Mouse (Mus musculus) stomach, embryonic 14.5 days (tissue): ENCODE measurements around the gene Tmem221. TPM values are rescaled to one million over a fixed set of nuclear protein-coding genes. Genes with fewer than 3 reads are reported as not detected.

Source experiments
- ATAC-seq: fragments of 200-750 bp; cut with Nextera tagmentation; 2 replicates; pipeline ENCODE4 v1.8.0; 2017; ENCODE audit warnings: low read depth, moderate TSS enrichment; ENCODE audit not compliant: insufficient number of reproducible peaks, insufficient read depth, low FRiP score
- H3K27ac ChIP-seq: fragments of 300-500 bp; sonication (generic); 2 replicates; pipeline ENCODE4 v1.5.1; 2014; ENCODE audit warnings: mild to moderate bottlenecking, low read length, moderate library complexity, mixed read lengths
- H3K27me3 ChIP-seq: fragments of 300-500 bp; sonication (generic); 2 replicates; pipeline ENCODE4 v1.6.1; 2014; ENCODE audit warnings: low read length, control low read depth, mixed read lengths; ENCODE audit not compliant: control insufficient read depth, insufficient read depth
- H3K36me3 ChIP-seq: fragments of 300-500 bp; sonication (generic); 2 replicates; pipeline ENCODE4 v1.6.1; 2014; ENCODE audit warnings: mild to moderate bottlenecking, control low read depth, low read length, moderate library complexity, mixed read lengths; ENCODE audit not compliant: control insufficient read depth, insufficient read depth
- H3K4me1 ChIP-seq: fragments of 300-500 bp; sonication (generic); 2 replicates; pipeline ENCODE4 v1.6.1; 2014; ENCODE audit warnings: low read length, control low read depth, mixed read lengths; ENCODE audit not compliant: control insufficient read depth, insufficient read depth
- H3K4me2 ChIP-seq: fragments of 300-500 bp; sonication (generic); replicated peaks from 2 replicates; pipeline ENCODE4 v1.6.1; 2014; ENCODE audit warnings: low read depth, low read length, control low read depth
- H3K4me3 ChIP-seq: fragments of 300-500 bp; sonication (generic); 2 replicates; pipeline ENCODE4 v1.5.1; 2014; ENCODE audit warnings: low read depth, low read length, control low read depth
- H3K9ac ChIP-seq: fragments of 300-500 bp; sonication (generic); replicated peaks from 2 replicates; pipeline ENCODE4 v1.6.1; 2014; ENCODE audit warnings: low read depth, mild to moderate bottlenecking, control low read depth, low read length, moderate library complexity, mixed read lengths
- H3K9me3 ChIP-seq: fragments of 300-500 bp; sonication (generic); 2 replicates; pipeline ENCODE4 v1.6.1; 2016; ENCODE audit warnings: low read depth, low read length, control low read depth; ENCODE audit not compliant: control insufficient read depth
- WGBS: fragments of 180-500 bp; shearing (Covaris S2); extraction: QIAGEN DNeasy Blood & Tissue Kit; methylation state at CpG from one replicate; pipeline ENCODE4 v1.1.7; 2014; 5-methylcytosine and 5-hydroxymethylcytosine counted together
- polyA plus RNA-seq: library from polyadenylated mRNA; unstranded; fragments of >200 nt; fragmentation: Nextera tagmentation; extraction: Ambion mirVana; gene quantifications from 2 replicates; pipeline ENCODE4 v1.2.1, GENCODE M21; 2014

Tmem221 gene
- polyA plus RNA-seq, 1 experiment from 2014 or later, result 1.4 TPM

DNA sequence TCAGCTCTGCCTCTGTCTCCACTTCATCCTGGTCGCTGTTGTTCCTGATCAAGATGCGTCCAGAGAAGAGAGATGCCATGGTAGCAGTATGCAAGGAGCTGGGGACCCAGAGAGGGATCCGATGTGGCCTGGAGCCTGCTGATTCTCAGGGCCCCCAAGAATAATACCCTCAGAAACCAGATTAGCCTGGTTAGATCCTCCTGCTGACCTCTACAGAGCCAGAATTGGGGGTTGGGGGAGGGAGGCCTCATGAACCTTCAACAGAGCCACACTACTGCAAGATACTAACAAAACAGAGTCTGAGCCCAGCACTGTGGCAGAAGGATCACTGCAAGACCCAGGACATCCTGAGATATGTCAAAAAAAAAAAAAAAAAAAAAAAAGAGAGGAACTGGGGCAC lies 7.8 kb upstream of the Tmem221 start, which contains the start of gene Nxnl1:
Gene Nxnl1 (minus strand): TSS at position 101 of the 400 bp plus-strand sequence.
- Histone ChIP-seq H3K27me3 (0 out of 2 replicates have a peak, but pooled peaks cover 7% of the 10 kb centered on the region), H3K9me3 (0 out of 2 replicates have a peak, but pooled peaks cover 2% of the 10 kb centered on the region), H3K4me3 (no peak within 1 kb of the TSS), H3K4me1 (peaks cover 19% of the 10 kb centered on the region), H3K9ac (no peak within 1 kb of the TSS), H3K4me2 (no peak within 1 kb of the TSS), H3K36me3 (no peaks in the 10 kb centered on the region), H3K27ac (no peak within 1 kb of the TSS)
- no peak for ATAC-seq
- 74% methylated on average over 3 of the region's 3 CpGs for WGBS

DNA sequence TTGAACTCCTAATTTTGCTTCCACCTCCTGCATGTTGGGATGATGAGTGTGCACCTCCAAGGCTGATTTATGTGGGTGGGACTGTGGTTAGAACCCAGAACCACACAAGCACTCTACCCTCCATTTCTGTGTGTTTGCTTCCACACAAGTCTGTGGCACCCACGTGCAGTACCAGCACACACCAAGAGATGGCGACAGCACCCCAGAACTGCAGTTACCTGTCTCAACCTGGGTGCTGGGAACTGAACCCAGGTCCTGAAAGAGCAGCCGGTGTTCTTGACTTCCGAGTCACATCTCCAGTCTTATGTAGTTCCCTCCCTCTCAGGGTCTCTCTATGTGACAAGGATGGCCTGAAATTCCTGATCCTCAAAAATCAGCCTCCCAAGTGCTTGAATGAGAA lies 5.3 kb upstream of the Tmem221 start:
- no peak overlapping the region for H3K4me2 ChIP-seq
- H3K4me3 ChIP-seq, result no peak overlapping the region
- H3K9me3 ChIP-seq, result 0 out of 2 replicates have a peak, but pooled peaks cover 2% of the 10 kb centered on the region
- 0 out of 2 replicates have a peak, but pooled peaks cover 10% of the 10 kb centered on the region for H3K27me3 ChIP-seq
- no peak overlapping the region for H3K27ac ChIP-seq
- no peak overlapping the region for H3K9ac ChIP-seq
- WGBS, result 85% methylated on average over 4 of the region's 4 CpGs
- no peaks in the 10 kb centered on the region for H3K36me3 ChIP-seq
- ATAC-seq, result no peak
- H3K4me1 ChIP-seq, result peaks cover 11% of the 10 kb centered on the region; the same call in 1 of the 2 replicates

DNA sequence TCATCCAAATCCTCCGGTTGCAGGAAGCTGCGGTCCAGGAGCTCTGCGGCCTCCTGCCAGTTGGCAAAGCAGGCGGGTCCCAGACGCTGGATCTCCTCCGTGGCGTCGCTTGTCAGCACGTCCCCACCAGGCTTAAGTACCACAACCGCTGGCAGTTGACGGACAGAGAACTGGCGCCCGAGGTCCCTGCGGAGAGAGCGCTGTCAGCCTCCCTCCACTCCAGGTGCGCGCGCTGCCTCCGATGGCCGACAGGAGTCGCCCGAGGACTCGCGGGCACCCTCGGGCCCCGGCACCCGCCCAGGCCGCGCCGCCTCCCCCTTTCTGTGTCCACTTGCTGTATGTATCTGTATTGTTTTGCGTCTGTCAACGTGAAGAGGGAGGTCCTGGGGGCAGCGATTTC lies 4.1 kb upstream of the Tmem221 start:
- Histone ChIP-seq H3K9ac (no peak overlapping the region), H3K4me2 (peak overlapping the region; percentile 43), H3K36me3 (no peaks in the 10 kb centered on the region), H3K4me3 (peak overlapping the region; percentile 10; the same call in 1 of the 2 replicates), H3K27me3 (peaks cover 17% of the 10 kb centered on the region; the same call in 1 of the 2 replicates), H3K4me1 (0 out of 2 replicates have a peak, but pooled peaks cover 5% of the 10 kb centered on the region), H3K9me3 (0 out of 2 replicates have a peak, but pooled peaks cover 2% of the 10 kb centered on the region), H3K27ac (no peak overlapping the region)
- WGBS, result under 1% methylated on average over 33 of the region's 33 CpGs
- ATAC-seq, result no peak

DNA sequence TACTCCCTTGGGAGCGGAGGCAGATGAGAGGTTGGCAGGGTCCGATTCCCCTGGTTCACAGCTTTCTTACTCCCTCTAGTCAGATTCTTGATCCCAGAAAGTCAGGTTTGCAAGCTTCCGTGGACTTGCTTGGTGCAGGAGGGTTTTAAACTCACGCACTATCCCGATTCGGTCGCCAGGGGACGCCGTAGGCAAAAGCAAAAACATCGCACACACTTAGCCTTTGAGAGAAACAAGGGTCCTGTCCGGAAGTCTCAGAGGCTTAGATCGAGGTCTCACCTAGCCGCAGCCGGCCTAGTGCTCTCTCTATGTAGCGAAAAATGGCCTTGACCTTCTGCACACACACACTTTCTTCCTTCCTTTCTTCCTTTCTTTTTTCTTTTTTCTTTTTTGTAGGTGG lies 2.7 kb upstream of the Tmem221 start:
- H3K4me2 ChIP-seq, result no peak overlapping the region
- H3K9me3 ChIP-seq, result 0 out of 2 replicates have a peak, but pooled peaks cover 2% of the 10 kb centered on the region
- H3K9ac ChIP-seq, result no peak overlapping the region
- no peak overlapping the region for H3K27ac ChIP-seq
- peaks cover 26% of the 10 kb centered on the region for H3K27me3 ChIP-seq
- H3K36me3 ChIP-seq, result no peaks in the 10 kb centered on the region
- WGBS, result 3% methylated on average over 15 of the region's 15 CpGs
- H3K4me3 ChIP-seq, result no peak overlapping the region
- ATAC-seq, result no peak
- H3K4me1 ChIP-seq, result 0 out of 2 replicates have a peak, but pooled peaks cover 5% of the 10 kb centered on the region

DNA sequence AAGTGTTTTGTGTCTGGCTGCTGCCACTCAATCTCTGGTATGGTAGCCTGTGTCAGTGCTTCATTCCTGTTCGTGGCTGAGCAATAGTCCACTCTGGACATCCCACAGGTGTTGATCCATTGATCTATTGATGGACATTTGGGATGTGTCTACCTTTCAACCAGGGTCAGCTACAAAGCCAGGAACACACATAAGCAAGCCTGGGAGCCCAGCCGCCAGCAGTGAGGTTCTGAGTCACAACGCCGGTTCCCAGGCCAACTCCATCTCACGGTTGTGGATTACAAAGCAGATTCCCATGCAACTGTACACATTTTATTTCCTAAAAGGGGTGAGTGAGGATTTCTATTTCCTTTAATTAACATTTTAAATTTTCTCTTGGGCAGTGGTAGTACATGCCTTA lies 2.1 kb upstream of the Tmem221 start:
- 82% methylated on average over 5 of the region's 5 CpGs for WGBS
- no peak for ATAC-seq

DNA sequence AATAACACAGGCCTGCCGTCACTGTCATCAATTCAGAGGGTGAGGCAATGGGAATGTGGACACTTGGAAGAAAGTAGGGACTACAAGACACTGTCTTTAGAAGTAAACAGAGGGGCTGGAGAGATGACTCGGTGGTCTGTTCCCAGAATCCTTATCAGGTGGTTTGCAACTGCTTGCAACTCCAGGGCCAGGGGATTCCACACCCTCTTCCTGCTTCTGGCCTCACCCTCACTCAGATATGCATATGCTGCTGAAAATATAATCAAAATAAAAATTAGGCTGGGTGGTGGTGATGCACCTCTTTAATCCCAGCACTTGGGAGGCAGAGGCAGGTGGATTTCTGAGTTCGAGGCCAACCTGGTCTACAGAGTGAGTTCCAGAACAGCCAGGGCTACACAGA lies 1.4 kb upstream of the Tmem221 start:
- Histone ChIP-seq H3K4me1 (0 out of 2 replicates have a peak, but pooled peaks cover 5% of the 10 kb centered on the region), H3K36me3 (no peaks in the 10 kb centered on the region), H3K9ac (no peak overlapping the region), H3K27ac (no peak overlapping the region), H3K9me3 (0 out of 2 replicates have a peak, but pooled peaks cover 2% of the 10 kb centered on the region), H3K4me3 (no peak overlapping the region), H3K4me2 (no peak overlapping the region), H3K27me3 (peaks cover 26% of the 10 kb centered on the region)
- no peak for ATAC-seq
- 66% methylated on average over 3 of the region's 3 CpGs for WGBS

More for the DNA sequence above, 2.1 kb upstream of the Tmem221 start:
- no peak overlapping the region for H3K4me3 ChIP-seq
- H3K36me3 ChIP-seq, result no peaks in the 10 kb centered on the region
- H3K9ac ChIP-seq, result no peak overlapping the region
- peaks cover 26% of the 10 kb centered on the region for H3K27me3 ChIP-seq
- H3K9me3 ChIP-seq, result 0 out of 2 replicates have a peak, but pooled peaks cover 2% of the 10 kb centered on the region
- no peak overlapping the region for H3K27ac ChIP-seq
- 0 out of 2 replicates have a peak, but pooled peaks cover 5% of the 10 kb centered on the region for H3K4me1 ChIP-seq
- no peak overlapping the region for H3K4me2 ChIP-seq

DNA sequence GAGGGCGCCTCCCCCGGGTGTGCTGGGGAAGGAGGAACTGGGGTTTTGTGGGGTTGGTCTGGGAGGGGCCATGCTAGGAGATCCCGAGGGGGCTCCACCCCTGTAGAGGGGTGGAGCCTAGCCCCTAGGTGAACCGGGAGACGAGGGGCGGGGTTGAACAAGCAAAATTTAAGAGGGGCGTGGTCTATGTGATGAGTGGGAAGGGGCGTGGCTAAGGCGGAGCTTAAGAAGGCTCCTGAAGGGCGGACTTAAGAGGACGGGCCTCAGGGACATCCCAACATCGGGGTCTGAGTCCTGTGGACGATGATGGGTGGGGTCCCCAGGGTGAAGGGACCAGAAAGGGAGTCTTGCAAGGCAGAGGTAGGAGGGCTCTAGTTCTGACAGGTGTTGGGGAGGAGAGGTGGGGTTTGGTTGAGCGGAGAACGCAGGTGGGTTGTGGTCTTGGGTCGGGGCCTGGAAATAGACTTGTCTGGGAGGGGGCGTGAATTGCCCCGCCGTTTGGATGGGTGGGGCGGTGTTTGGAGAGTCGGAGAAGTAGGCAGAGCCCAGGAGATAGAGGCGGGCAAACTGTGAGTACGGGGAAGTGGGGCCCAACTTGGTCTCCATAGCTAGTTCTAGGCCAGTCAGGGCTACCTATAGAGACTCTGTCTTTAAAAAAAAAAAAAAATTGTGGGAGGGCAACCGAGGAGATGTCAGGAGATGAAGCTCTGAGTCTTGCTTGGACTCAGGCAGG lies 453 bp upstream of the Tmem221 start:
- H3K27ac ChIP-seq, result no peak overlapping the region
- 2% methylated on average over 24 of the region's 24 CpGs for WGBS
- no peaks in the 10 kb centered on the region for H3K36me3 ChIP-seq
- peak overlapping the region; percentile 36; the same call in 1 of the 2 replicates for H3K9ac ChIP-seq
- peak overlapping the region; percentile 47 for H3K4me3 ChIP-seq
- H3K27me3 ChIP-seq, result peaks cover 26% of the 10 kb centered on the region
- peak; percentile 76 for ATAC-seq
- peak overlapping the region; percentile 82 for H3K4me2 ChIP-seq
- H3K4me1 ChIP-seq, result 0 out of 2 replicates have a peak, but pooled peaks cover 5% of the 10 kb centered on the region
- H3K9me3 ChIP-seq, result no peaks in the 10 kb centered on the region

DNA sequence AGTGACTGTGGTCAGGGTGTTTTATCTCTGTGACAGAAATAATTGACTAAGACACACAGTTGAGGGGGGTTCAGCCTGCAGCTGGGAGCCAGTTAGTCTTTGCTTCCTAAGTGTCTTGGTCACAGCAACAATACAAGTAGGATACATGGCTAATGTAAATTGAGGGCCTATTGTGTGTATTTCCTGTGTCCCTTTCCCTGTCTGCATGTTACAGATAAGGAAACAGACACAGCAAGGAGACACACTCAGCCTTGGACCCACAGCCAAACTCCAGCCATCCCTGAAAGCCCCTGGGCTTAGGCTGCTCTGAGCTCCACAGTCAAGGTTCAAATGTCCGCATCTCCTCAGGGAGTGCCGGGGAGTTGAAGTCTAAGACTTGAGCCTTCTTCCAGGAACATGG lies 4.0 kb downstream of the Tmem221 start:
- H3K4me1 ChIP-seq, result 0 out of 2 replicates have a peak, but pooled peaks cover 3% of the 10 kb centered on the region
- WGBS, result 80% methylated on average over 2 of the region's 2 CpGs
- no peak for ATAC-seq
- H3K9ac ChIP-seq, result no peak overlapping the region
- peaks cover 19% of the 10 kb centered on the region for H3K27me3 ChIP-seq
- no peaks in the 10 kb centered on the region for H3K36me3 ChIP-seq
- H3K4me3 ChIP-seq, result no peak overlapping the region
- no peak overlapping the region for H3K27ac ChIP-seq
- H3K9me3 ChIP-seq, result no peaks in the 10 kb centered on the region
- no peak overlapping the region for H3K4me2 ChIP-seq
